Mouse (Mus musculus) cerebellum, adult 2 months (tissue): ENCODE data around the gene Cysltr2. TPM values are rescaled to one million over a fixed set of nuclear protein-coding genes. Genes with fewer than 3 reads are reported as not detected.

Experiments
- DNase-seq, 2 experiments: peaks; one replicate each; pipeline ENCODE4 v3.0.0; 2021
- H3K27ac ChIP-seq: fragments of 200-500 bp; 2 replicates; pipeline ENCODE4 v1.5.1; 2012; ENCODE audit warnings: low read length, control low read depth, inconsistent platforms; ENCODE audit not compliant: insufficient read depth
- H3K27me3 ChIP-seq: fragments of 200-500 bp; 2 replicates; pipeline ENCODE4 v1.6.1; 2012; ENCODE audit warnings: inconsistent platforms, mild to moderate bottlenecking, low read length, moderate library complexity; ENCODE audit not compliant: control insufficient read depth, insufficient read depth
- H3K4me1 ChIP-seq: fragments of 200-500 bp; 2 replicates; pipeline ENCODE4 v1.6.1; 2011; ENCODE audit warnings: low read length; ENCODE audit not compliant: control insufficient read depth, insufficient read depth
- H3K4me3 ChIP-seq: fragments of 200-500 bp; replicated peaks from 2 replicates; pipeline ENCODE3; 2011; ENCODE audit warnings: mild to moderate bottlenecking, low read depth, low read length, control low read depth; ENCODE audit not compliant: insufficient read depth
- CTCF ChIP-seq: fragments of 200-500 bp; IDR thresholded peaks from 2 replicates; pipeline ENCODE4 v1.5.1; 2011; ENCODE audit warnings: low read depth, mild to moderate bottlenecking, control low read depth, low read length, moderate library complexity, borderline replicate concordance; ENCODE audit not compliant: insufficient read depth
- POLR2A ChIP-seq: fragments of 200-500 bp; IDR thresholded peaks from 2 replicates; pipeline ENCODE4 v1.6.1; 2011; ENCODE audit warnings: low read length, control low read depth, borderline replicate concordance; ENCODE audit not compliant: insufficient read depth
- WGBS: fragments of 180-500 bp; shearing (Covaris S2); methylation state at CpG from one replicate; pipeline ENCODE4 v1.1.7; 2018; 5-methylcytosine and 5-hydroxymethylcytosine counted together
- polyA plus RNA-seq: library from polyadenylated mRNA; depleted of rRNA; stranded (reverse); fragments of >200 nt; gene quantifications from 2 replicates; pipeline ENCODE4 v1.2.3, GENCODE M21; 2012

Cysltr2 gene
- polyA plus RNA-seq, 1 experiment = 1.4 TPM

- no peak for TF ChIP-seq CTCF
- no peak for TF ChIP-seq POLR2A
- 79% methylated on average over 6 of the region's 6 CpGs for WGBS
- H3K27ac ChIP-seq = no peak overlapping the region
- no peak overlapping the region for H3K4me3 ChIP-seq
- DNase-seq = no peak
- H3K27me3 ChIP-seq = no peaks in the 10 kb centered on the region
- H3K4me1 ChIP-seq = no peaks in the 10 kb centered on the region
Observed at GRCm38 (mm10) chr14:73015386-73015785, 33.5 kb downstream of the Cysltr2 start.

- Histone ChIP-seq H3K27me3 (no peaks in the 10 kb centered on the region), H3K4me1 (no peaks in the 10 kb centered on the region), H3K4me3 (no peak overlapping the region), H3K27ac (no peak overlapping the region)
- DNase-seq = no peak
- 69% methylated on average over 9 of the region's 9 CpGs for WGBS
- TF ChIP-seq CTCF (no peak), POLR2A (no peak)
Observed at GRCm38 (mm10) chr14:73013723-73014544, 35.0 kb downstream of the Cysltr2 start.

- no peak for TF ChIP-seq CTCF
- no peak for TF ChIP-seq POLR2A
- H3K27ac ChIP-seq = no peak overlapping the region
- no peak overlapping the region for H3K4me3 ChIP-seq
- no peak for DNase-seq
- H3K4me1 ChIP-seq = no peaks in the 10 kb centered on the region
- no peaks in the 10 kb centered on the region for H3K27me3 ChIP-seq
- 88% methylated on average over 4 of the region's 4 CpGs for WGBS
Observed at GRCm38 (mm10) chr14:73001814-73002213, 47.1 kb downstream of the Cysltr2 start.

GRCm38 (mm10) chr14:73000325-73000724 is 48.6 kb downstream of the Cysltr2 start:
- Histone ChIP-seq H3K27ac (no peak overlapping the region), H3K27me3 (no peaks in the 10 kb centered on the region), H3K4me1 (no peaks in the 10 kb centered on the region), H3K4me3 (no peak overlapping the region)
- TF ChIP-seq POLR2A (no peak), CTCF (peak; percentile 59; the same call in 1 of the 2 replicates)
- 34% methylated on average over 10 of the region's 10 CpGs for WGBS
- peak; percentile 25 to 34 for DNase-seq

- Histone ChIP-seq H3K4me1 (no peaks in the 10 kb centered on the region), H3K27ac (no peak overlapping the region), H3K27me3 (no peaks in the 10 kb centered on the region), H3K4me3 (no peak overlapping the region)
- WGBS = 20% methylated on average over 6 of the region's 6 CpGs
- no peak for DNase-seq
- TF ChIP-seq CTCF = no peak
- no peak for TF ChIP-seq POLR2A
Observed at GRCm38 (mm10) chr14:72998111-72998510, 50.8 kb downstream of the Cysltr2 start.

- no peak for TF ChIP-seq POLR2A
- TF ChIP-seq CTCF = no peak
- no peak overlapping the region for H3K4me3 ChIP-seq
- H3K27ac ChIP-seq = no peak overlapping the region
- no peaks in the 10 kb centered on the region for H3K27me3 ChIP-seq
- H3K4me1 ChIP-seq = no peaks in the 10 kb centered on the region
- no peak for DNase-seq
- 83% methylated on average over 2 of the region's 2 CpGs for WGBS
Observed at GRCm38 (mm10) chr14:72986044-72986443, 62.9 kb downstream of the Cysltr2 start.

GRCm38 (mm10) chr14:72985113-72985512 is 63.8 kb downstream of the Cysltr2 start:
- no peak for DNase-seq
- Histone ChIP-seq H3K4me1 (no peaks in the 10 kb centered on the region), H3K27me3 (no peaks in the 10 kb centered on the region), H3K27ac (no peak overlapping the region), H3K4me3 (no peak overlapping the region)
- TF ChIP-seq CTCF (no peak), POLR2A (no peak)
- 90% methylated on average over 5 of the region's 5 CpGs for WGBS

- H3K4me3 ChIP-seq = peak overlapping the region; percentile 7
- WGBS = 2% methylated on average over 11 of the region's 11 CpGs
- no peak for TF ChIP-seq POLR2A
- TF ChIP-seq CTCF = peak; percentile 69
- H3K4me1 ChIP-seq = no peaks in the 10 kb centered on the region
- no peaks in the 10 kb centered on the region for H3K27me3 ChIP-seq
- no peak overlapping the region for H3K27ac ChIP-seq
- DNase-seq = peak; percentile 65 to 66
Observed at GRCm38 (mm10) chr14:72983456-72983855, 65.5 kb downstream of the Cysltr2 start.
